Mouse (Mus musculus) intestine, postnatal 0 days (tissue): ENCODE data around the gene Tnf. TPM values are rescaled to one million over a fixed set of nuclear protein-coding genes. Genes with fewer than 3 reads are reported as not detected.

Source experiments
- ATAC-seq: fragments of 200-750 bp; cut with Nextera tagmentation; 2 replicates; pipeline ENCODE4 v1.8.0; 2017; ENCODE audit warnings: mild to moderate bottlenecking, moderate TSS enrichment, moderate library complexity
- H3K27ac ChIP-seq: fragments of 300-500 bp; sonication (generic); 2 replicates; pipeline ENCODE4 v1.5.1; 2014; ENCODE audit warnings: mild to moderate bottlenecking, low read depth, low read length, moderate library complexity
- H3K27me3 ChIP-seq: fragments of 300-500 bp; sonication (generic); replicated peaks from 2 replicates; pipeline ENCODE4 v1.6.1; 2014; ENCODE audit warnings: low read length, mixed read lengths; ENCODE audit not compliant: control insufficient read depth, insufficient read depth
- H3K36me3 ChIP-seq: fragments of 300-500 bp; sonication (generic); 2 replicates; pipeline ENCODE4 v1.6.1; 2014; ENCODE audit warnings: mild to moderate bottlenecking, moderate library complexity; ENCODE audit not compliant: control insufficient read depth, insufficient read depth
- H3K4me1 ChIP-seq: fragments of 300-500 bp; sonication (generic); replicated peaks from 2 replicates; pipeline ENCODE4 v1.6.1; 2014; ENCODE audit warnings: antibody characterized with exemption, low read length, mixed read lengths; ENCODE audit not compliant: control insufficient read depth, insufficient read depth
- H3K4me2 ChIP-seq: fragments of 300-500 bp; sonication (generic); replicated peaks from 2 replicates; pipeline ENCODE4 v1.6.1; 2014; ENCODE audit warnings: low read depth, mild to moderate bottlenecking, moderate library complexity
- H3K4me3 ChIP-seq: fragments of 300-500 bp; sonication (generic); 2 replicates; pipeline ENCODE4 v1.5.1; 2014; ENCODE audit warnings: low read depth, low read length
- H3K9ac ChIP-seq: fragments of 300-500 bp; sonication (generic); 2 replicates; pipeline ENCODE4 v1.6.1; 2014; ENCODE audit warnings: mild to moderate bottlenecking, low read depth, low read length
- H3K9me3 ChIP-seq: fragments of 300-500 bp; sonication (generic); 2 replicates; pipeline ENCODE4 v1.6.1; 2016; ENCODE audit warnings: mixed run types; ENCODE audit not compliant: control insufficient read depth
- CTCF ChIP-seq: sonication (generic); IDR thresholded peaks from 2 replicates; pipeline ENCODE4 v1.5.1; 2016; ENCODE audit warnings: low read depth, mild to moderate bottlenecking, control low read depth, antibody characterized with exemption, moderate library complexity
- WGBS: fragments of 180-500 bp; shearing (Covaris S2); extraction: QIAGEN DNeasy Blood & Tissue Kit; methylation state at CpG from one replicate; pipeline ENCODE4 v1.1.7; 2014; 5-methylcytosine and 5-hydroxymethylcytosine counted together
- polyA plus RNA-seq: library from polyadenylated mRNA; unstranded; fragments of >200 nt; fragmentation: Nextera tagmentation; extraction: Ambion mirVana; gene quantifications from 2 replicates; pipeline ENCODE4 v1.2.1, GENCODE M21; 2015

Gene Tnf
- polyA plus RNA-seq, 1 experiment from 2014 or later, result 0.27 TPM

DNA sequence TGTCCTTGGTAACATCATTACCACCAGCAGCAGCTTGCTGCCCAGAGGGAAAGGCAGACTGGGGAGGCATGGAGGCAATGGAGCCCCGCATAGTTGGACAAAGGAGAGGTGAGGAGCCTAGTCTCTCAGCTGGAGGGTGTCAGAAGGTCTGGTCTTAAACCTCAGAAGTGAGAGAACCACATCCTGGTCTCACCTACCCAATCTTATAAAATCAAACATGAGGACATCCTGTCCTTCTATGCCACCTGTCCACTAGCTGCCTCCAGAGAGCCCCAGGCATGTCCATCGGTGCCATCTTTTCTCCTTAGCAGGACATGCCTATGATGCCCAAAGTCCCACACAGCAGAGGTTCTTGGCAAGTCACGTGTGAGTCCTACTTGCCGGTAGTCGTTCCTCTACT is 21.7 kb downstream of the Tnf start:
- 86% methylated on average over 5 of the region's 5 CpGs for WGBS

DNA sequence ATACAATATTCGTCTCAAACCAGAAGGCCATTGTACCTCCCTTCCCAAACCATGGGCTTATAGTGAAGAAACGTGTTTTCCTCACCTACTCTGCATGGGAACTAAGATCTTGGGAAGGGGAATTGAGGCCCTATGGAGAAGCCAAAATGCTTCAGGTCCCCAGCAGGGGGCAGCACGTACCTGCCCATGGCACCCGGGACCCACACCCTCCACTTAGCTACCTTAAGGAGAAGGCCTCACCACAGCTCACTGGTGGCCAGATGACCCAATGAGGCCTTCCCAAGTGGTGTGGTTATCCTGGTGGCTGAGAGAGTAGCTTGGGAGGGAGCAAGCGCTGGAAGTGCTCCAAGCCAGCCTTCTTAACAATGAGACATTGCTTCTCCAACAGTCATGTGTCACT is 23.3 kb downstream of the Tnf start:
- ATAC-seq, result peak; percentile 48; the same call in 1 of the 2 replicates
- H3K27ac ChIP-seq, result no peak overlapping the region
- H3K9ac ChIP-seq, result no peak overlapping the region
- 12% methylated on average over 5 of the region's 5 CpGs for WGBS
- H3K27me3 ChIP-seq, result no peaks in the 10 kb centered on the region
- TF ChIP-seq CTCF, result peak; percentile 96
- no peak overlapping the region for H3K4me2 ChIP-seq
- no peak overlapping the region for H3K4me3 ChIP-seq
- no peaks in the 10 kb centered on the region for H3K4me1 ChIP-seq
- H3K36me3 ChIP-seq, result no peaks in the 10 kb centered on the region
- no peaks in the 10 kb centered on the region for H3K9me3 ChIP-seq

More for the DNA sequence above, 21.7 kb downstream of the Tnf start:
- Histone ChIP-seq H3K4me3 (no peak overlapping the region), H3K27ac (no peak overlapping the region), H3K36me3 (no peaks in the 10 kb centered on the region), H3K9ac (no peak overlapping the region), H3K4me1 (no peaks in the 10 kb centered on the region), H3K9me3 (no peaks in the 10 kb centered on the region), H3K4me2 (no peak overlapping the region), H3K27me3 (no peaks in the 10 kb centered on the region)
- no peak for ATAC-seq
- TF ChIP-seq CTCF, result no peak

DNA sequence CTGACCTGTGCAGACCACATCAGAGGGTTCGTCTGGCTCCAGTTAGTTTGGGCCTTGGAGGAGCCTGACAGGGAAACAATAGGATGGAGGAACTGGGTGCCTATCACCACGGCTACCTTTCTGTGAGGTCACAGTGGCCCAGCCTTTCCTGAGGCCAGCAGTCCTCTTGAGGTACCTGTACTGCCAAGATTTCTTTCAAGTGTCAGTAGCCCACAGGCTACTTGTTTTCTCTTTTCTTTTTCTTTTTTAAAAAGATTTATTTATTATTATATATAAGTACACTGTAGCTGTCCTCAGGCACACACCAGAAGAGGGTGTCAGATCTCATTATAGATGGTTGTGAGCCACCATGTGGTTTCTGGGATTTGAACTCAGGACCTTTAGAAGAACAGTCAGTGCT is 25.8 kb downstream of the Tnf start, which contains the start of gene Aif1:
TSS of gene Aif1 (minus strand) at position 101 of the 400 bp plus-strand sequence.
- ATAC-seq, result no peak
- Histone ChIP-seq H3K27ac (no peak within 1 kb of the TSS), H3K9ac (no peak within 1 kb of the TSS), H3K4me3 (no peak within 1 kb of the TSS), H3K4me2 (no peak within 1 kb of the TSS), H3K9me3 (no peaks in the 10 kb centered on the region), H3K27me3 (no peaks in the 10 kb centered on the region), H3K4me1 (no peaks in the 10 kb centered on the region), H3K36me3 (no peaks in the 10 kb centered on the region)
- 51% methylated on average over 2 of the region's 2 CpGs for WGBS
- no peak for TF ChIP-seq CTCF

DNA sequence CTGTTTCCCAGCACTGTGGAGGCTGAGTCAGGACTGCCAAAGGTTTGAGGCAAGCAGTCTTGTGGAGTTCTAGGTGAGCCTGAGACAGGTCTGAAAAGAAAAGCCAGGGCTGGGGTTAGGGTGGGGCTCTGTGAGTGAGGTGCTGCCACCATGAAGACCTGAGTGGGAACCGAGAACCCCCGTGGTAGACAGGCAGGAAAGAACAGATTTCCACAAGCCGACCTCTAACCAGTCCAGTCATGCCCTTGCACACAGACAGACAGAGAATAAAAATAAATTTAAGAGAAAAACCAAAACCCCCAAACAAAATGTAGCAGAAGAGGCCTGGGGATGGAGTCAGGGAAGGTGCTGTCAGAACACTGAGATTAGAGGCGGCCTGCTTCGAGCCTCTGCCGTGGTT is 26.4 kb downstream of the Tnf start:
- H3K27ac ChIP-seq, result no peak overlapping the region
- no peaks in the 10 kb centered on the region for H3K36me3 ChIP-seq
- 77% methylated on average over 6 of the region's 6 CpGs for WGBS
- ATAC-seq, result no peak
- no peak overlapping the region for H3K4me3 ChIP-seq
- H3K27me3 ChIP-seq, result no peaks in the 10 kb centered on the region
- TF ChIP-seq CTCF, result no peak
- H3K4me2 ChIP-seq, result no peak overlapping the region
- no peaks in the 10 kb centered on the region for H3K4me1 ChIP-seq
- no peaks in the 10 kb centered on the region for H3K9me3 ChIP-seq
- no peak overlapping the region for H3K9ac ChIP-seq

DNA sequence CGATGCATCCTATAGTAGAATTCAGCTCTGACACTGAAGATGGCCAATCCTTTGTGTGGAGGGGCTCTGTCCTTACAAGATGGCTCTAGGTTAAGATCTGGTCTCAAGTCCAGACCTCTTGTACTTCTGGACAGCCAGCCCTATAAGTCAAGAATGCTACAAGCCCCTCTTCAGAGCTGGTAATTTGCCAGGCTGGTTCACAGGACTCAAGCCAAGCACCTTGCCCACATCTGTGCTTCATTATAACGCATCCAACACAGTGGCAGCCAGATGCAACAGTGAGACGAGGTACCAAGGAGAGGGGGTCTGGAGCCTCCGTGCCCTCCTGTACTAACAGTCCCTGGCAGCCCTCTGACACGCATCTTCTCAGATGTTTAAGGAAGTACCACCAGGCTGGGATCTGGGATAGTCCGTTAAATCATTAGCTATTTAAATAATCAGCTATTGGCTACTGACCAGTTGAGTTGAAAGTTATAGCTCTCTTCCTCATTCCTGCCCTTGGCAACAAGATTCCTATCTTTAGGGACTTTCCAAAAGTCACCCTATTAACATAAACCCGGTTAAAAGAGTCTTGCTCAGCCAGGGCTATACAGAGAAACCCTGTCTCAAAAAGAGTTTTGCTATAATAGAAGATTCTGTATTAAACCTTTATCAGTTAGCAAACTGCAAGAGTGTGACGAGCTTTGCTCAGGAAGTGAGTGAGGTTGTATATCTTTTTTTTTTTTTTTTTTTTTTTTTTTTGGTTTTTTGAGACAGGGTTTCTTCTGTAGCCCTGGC is 27.4 kb downstream of the Tnf start:
- Histone ChIP-seq H3K4me2 (no peak overlapping the region), H3K4me1 (no peaks in the 10 kb centered on the region), H3K27me3 (no peaks in the 10 kb centered on the region), H3K36me3 (no peaks in the 10 kb centered on the region), H3K27ac (no peak overlapping the region), H3K4me3 (no peak overlapping the region), H3K9me3 (no peaks in the 10 kb centered on the region), H3K9ac (no peak overlapping the region)
- no peak for ATAC-seq
- TF ChIP-seq CTCF, result no peak
- WGBS, result 43% methylated on average over 8 of the region's 8 CpGs

DNA sequence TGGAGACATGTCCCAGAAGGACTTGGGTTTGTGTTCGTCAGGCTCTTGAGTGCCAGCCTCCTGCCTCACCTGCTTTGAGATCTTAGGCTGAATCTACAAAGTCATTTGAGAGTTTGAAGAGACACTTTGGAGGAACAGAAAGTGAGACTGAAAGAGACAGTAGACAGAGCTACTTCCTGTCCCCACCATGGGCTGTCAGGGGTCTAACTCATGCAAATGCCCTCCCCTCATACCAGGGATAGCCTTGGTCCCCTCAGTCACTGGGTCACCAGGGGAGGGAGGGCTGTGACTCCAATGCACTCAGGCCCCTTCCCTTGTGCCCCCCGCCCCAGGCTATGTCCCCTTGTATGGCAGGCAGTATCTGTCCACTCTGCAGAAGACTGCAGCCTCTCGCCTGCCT is 28.5 kb downstream of the Tnf start:
- no peak overlapping the region for H3K4me3 ChIP-seq
- H3K9me3 ChIP-seq, result no peaks in the 10 kb centered on the region
- WGBS, result 76% methylated on average over 3 of the region's 3 CpGs
- no peaks in the 10 kb centered on the region for H3K27me3 ChIP-seq
- ATAC-seq, result no peak
- H3K9ac ChIP-seq, result no peak overlapping the region
- no peak for TF ChIP-seq CTCF
- H3K4me2 ChIP-seq, result no peak overlapping the region
- peak overlapping the region; percentile 50 for H3K27ac ChIP-seq
- no peaks in the 10 kb centered on the region for H3K36me3 ChIP-seq
- H3K4me1 ChIP-seq, result no peaks in the 10 kb centered on the region
